Mouse (Mus musculus) mesoderm, embryonic 11.5 days (tissue): ENCODE results near the gene Zfhx3.

ENCODE experiments used
- DNase-seq: peaks from one replicate; pipeline ENCODE4 v3.0.0-alpha.2; 2012; ENCODE audit warnings: low read depth, low spot score

The Zfhx3 gene

DNA sequence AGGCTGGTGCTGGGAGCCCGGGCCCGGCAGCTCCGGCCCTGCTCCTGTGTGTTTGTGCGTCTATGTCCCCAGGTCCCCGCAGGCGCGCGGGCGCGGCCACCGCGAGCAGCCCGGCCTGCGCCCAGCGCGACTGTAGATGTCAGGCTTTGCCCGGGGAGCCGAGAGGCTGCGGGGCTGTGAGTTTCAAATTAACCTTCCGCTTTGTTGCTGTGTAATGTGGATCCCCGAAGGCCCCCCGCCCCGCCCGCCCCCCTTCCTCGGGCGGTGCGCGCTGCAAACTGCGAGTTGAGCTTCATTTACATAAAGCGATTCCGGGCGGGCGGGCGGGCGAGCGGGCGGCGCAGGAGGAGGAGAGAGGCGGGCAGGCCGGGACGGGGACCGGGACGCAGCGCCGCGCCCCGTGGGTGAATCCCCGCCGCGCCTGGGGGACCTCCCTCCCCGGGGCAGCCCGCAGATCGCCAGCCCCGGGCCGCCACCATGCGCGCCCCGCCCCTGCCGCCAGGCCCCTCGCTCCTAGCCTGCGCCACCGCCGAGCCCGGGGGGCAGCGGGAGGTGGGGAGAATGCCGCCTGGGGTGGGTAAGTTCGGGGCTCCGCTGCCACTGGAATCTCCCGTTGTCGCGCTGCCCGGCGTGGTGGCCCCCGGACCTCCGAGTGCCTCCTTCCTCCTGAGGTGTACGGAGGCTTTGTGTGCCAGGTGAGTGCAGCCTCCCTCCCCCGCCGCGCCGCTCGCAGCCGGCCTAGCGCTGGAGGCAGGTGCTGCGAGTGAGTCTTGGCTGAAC is 772.4 kb downstream of the Zfhx3 start:
- DNase-seq: peak; percentile 80

DNA sequence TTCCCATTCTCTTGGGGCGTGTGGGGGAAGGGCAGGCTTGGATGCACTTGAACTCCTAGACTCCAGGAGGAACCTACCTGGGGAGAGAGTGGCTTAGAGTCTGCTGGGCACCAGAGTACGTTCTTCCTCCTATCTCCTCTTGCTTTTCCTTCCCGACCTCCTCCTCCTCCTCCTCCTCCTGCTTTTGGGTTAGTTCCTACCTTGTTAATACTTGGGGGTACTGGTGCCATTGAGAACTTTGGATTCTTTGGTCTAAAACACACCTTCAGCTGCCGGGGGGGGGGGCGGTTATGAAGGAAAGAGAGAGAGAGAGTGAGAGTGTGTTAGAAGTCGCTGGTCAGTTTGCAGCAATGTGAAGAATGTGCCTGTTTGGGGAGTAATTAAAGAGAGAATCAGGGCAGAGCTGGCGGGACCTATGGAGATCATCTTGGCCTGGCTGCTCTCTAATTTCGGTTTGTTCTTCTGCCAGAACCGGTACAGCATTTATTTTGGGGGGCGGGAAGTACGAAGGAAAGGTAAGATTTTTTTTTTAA is 773.0 kb downstream of the Zfhx3 start:
- no peak for DNase-seq

DNA sequence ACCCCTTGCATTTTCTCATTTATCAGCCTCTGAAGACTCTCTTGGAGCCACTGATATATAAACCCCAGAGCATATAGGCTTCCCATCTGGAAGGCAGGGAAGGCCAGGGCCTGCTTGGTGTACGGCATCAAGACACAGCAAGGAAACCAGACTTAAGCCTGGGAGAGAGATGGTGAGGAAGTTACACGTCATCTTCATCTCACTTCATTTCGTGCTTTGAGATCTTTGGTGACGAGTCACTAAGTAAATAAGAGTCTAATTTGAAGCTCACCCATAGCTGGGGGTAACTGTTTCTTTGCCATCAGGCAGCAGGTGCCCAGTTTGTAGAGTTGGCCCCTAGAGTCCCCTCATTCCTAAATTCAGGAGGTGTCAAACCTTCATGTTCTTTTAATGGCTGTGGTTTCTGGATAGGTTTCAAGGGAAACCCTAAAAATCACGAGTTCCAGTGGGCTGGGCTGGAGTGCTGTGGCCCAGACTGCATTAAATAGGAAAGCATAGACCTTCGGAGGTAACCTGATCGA is 773.9 kb downstream of the Zfhx3 start:
- no peak for DNase-seq

DNA sequence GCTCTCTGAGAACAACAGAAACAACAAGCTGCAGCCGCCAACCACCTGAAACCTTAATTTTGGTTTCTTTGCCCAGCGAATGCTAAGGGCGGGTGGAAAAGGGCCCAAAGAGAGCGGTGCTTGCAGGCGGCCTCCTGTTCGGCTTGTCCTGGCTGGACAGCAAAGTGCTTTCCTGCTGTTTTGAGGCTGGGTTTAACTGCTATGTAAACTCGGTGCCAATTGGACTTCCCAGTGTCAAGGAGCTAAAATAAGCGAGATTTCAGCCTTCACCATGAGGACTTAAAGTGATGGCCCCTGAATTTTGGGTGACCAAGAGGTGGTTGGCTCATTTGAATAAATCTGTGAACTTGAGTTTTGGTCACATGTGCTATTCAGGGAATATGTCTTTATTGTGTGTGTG is 775.1 kb downstream of the Zfhx3 start:
- no peak for DNase-seq

DNA sequence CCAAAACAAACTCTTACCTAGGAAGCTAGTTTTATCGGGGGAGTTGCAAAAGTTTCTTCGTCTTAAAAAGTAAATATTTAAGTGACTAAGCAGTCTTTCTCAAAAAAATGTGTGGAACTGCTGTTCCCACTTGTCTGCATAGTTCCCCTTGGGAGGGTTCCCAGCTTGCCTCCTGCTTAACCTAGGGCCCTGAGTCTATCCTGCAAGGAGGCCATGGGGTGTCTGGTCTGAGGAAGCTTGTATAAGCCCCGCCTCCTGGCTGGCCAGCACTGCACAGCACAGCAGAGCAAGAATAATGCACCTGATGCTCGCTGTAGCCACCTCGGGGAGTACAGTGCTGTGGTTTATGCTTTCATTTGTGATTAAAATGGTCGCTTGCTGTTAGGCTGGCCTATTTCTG is 775.6 kb downstream of the Zfhx3 start:
- no peak for DNase-seq

DNA sequence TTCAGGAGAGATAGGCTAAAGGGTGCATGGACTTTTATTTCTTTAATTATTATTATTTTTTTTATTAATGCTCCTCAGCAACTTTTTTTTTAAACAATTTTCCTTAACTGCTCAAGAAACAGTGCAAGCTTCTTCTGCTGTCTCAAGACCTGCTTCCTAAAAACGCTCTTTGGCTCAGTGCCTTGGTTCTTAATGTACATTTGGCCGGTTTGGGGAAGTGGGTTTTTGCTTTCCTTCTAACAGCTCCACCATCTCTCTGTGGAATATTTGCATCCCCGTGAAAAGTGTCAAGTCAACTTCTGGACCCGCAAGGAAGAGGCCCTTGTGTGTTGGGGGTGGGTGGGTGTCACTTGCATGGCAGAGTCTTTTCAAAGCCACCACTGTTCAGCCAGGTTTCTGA is 778.4 kb downstream of the Zfhx3 start:
- no peak for DNase-seq

DNA sequence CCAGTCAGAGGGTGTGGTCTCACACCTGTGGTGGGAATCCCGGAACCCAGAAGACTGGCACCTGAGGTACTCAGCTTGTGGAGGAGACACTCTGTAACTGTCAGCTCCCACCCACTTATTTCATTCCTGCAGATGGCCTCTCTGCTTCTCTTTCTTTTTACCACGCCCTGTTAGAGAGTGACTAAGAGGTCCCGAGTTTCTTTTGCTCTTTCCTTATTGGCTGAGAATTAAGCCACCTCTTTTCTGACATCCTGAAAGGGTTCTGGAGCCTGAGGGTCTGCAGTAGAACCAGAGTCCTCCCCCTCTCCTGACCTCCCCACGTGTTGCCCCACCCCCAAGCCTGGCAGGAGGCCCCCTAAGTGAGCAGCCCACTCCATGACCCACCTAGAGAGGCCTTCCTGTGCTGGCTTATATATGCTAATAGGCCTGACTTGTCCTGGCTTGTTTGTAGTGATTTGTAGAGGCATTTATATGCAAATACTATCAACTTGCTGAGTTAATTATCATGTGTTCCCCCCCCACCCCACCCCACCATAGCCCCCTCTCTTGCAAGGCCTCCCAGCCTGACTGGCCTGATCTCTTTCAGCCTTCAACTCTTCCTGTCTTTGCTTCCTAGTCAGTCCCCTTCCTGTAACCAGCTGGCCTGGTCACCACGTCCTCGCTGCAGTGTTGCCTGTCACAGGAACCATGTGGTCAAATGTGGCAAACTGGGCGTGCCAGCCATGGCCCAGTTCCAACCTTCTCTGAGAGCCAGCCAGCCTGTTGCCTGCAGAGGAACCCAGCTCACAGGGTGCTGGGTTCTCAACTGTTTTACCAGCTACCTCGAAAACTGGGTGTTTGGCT is 780.4 kb downstream of the Zfhx3 start:
- DNase-seq: no peak

DNA sequence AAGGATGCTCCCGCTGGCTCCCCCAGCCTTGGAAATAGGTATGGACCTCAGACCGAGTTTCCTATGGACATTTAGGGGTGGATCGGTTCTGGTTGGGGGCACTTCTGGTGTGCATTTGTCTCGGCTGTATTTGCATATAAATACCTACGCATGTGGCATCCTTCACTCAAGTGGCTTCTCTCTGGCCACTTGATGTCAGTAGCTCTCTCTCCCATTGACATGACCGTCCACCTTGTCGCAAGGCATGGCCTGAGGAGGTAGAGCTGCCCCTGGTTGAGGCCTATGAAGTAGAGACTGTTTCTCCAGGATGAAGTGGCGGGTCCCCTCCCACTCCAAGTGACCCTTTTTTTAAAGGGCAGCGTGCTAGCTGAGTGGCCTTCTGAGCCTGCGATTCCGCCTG is 781.2 kb downstream of the Zfhx3 start:
- DNase-seq: no peak

DNA sequence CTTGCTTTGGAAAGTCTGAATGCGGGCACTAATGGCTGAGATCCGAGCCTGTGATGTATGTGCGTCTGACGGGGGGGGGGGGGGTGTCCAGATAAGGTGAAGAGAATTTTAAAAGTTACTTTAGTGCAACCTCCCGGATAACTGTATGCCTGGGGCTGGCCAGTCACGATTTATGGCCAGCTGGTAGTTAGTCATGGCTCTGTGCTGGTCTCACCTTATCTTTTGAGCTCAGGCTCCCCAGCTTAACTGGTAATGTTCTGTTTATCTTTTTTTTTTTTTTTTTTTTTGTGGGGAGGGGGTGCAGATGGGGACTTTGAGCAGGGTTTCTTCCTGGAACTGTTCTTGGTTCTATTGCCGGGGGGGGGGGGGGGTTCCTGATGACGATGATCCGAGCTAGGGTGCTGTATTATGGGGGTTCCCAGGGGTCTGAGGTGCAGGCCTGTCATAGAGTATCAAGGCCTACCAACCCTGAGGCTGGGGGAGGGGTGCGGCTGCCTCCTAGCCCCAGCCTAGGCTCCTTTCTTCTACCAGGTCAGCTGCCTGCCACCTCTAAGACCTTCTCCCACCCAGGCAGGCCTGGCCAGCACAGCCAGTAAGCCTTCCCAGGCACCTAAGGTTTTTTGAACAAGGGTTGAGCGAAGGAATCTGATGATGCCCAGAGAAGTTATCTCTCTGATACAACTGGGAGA is 782.5 kb downstream of the Zfhx3 start:
- no peak for DNase-seq

DNA sequence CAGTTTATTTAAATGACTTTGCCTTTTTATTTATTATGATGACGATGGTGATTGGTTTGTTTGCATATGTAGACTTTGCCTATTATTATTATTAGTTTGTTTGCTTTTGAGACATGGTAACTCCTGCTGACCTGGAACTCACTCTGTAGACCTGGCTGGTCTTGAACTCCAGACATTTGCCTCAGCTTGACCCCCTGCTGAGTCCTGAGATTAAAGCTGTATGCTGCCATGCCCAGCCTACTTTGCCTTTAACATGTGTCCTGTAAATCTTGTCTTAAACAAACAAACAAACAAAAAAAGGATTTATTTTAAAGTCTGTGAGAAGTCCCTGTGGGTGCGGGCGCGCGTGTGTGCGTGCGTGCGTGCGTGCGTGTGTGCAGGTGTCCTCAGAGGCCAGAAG is 783.2 kb downstream of the Zfhx3 start:
- DNase-seq: no peak

DNA sequence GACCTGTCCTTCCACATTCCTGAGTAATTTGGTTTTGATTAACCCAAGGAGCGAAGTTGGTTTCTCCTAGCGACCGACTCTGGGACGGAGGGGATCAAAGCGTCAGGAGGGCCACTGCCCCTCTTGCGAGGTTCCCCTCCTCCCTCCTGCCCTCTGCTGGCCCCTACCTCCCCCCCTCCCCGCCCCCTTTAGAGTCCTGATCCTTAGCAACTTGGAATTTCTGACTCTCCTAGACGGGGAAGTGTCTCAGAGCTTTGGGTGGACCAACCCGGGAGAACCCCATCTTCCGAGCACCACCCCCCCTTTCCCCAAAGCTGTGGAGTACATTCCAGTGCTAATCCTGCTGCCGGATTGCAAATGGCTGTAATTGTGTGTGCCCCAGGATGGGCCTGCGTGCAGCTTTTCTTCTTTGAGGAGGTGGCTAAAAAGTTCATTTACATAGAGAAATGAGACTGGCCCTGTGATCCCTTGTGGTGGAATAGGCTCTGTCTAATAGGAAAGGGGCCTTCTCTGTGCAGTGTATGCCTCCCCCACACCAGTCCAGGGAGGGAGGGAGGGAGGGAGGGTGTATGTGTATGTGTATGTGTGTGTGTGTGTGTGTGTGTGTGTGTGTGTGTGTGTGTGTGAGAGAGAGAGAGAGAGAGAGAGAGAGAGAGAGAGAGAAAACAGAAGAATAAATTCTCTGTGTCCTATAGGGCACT is 784.2 kb downstream of the Zfhx3 start:
- DNase-seq: no peak

DNA sequence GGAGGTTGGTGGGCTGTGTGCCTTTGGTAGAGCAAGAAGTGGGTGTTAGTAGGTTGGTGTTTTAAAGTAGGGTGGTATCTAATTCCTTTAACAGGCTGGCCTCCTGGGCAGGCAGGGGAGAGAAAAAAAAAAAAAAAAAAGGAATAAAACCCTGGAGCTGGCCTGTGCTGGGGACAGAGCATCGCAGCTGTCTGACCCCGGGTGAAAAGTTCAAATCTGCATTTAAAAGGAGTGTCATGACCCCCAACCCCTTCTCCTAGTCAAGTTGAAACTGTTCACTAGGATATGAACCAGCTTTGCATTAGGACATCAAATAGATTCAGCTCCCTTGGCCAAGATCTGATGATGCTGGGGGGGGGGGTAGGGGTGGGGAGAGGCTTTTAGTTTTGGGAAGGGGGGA is 786.7 kb downstream of the Zfhx3 start:
- no peak for DNase-seq

DNA sequence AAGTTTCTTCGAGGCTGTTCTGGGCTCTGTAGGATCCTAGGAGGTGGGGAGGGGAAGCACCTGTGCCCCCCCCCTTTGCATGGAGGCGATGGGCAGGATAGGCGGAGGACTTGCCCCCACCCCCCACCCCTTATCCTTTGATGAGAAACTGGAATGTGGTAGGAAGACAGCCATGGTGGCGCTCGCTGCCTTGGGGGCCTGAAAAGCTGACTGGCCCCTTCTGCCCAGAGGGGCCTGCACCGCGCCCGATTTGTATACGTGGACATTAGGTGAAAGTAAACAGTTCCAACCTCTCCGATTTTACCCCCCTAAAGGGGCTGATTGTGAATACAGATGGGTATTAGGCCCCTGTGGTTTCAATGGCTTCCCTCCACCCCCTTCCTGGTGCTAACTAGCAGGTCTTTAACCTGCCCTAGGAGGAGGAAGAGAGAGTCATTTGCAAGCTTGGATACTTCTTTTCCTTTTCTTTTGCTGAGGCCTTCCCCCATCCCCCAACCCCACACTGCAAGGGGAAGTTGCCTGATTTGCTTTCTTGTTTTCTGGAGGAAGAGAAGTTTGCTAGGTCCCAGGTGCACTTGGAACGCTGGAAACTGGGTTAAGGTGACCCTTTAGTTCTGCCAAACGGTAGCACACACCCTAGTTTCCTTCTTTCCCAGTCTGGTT is 787.4 kb downstream of the Zfhx3 start:
- DNase-seq: no peak

DNA sequence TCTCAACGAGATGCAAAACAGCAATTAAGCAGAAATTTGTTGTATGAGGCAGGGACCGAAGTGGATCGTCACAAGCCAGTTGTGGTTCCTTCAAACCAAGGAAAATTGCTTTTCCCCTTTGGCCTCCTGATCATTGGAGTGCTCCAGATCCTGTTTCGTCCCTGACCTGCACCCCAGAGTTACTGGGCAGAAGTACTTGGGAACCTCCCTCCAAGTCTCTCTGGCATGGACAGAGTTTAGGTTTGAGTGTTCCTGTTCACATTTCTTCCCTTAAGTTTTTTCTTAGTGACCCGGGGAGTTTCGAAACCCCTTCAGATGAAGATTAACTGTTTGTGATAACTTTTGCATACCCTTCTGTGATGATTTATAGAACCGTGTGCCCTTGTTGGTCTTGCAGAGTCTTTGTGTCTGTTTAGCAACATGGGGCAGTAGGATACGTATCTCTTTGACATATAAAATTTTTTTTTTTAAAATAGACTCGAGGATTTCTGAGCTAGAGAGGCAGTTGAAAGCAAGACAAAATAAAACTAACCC is 788.5 kb downstream of the Zfhx3 start:
- DNase-seq: no peak

DNA sequence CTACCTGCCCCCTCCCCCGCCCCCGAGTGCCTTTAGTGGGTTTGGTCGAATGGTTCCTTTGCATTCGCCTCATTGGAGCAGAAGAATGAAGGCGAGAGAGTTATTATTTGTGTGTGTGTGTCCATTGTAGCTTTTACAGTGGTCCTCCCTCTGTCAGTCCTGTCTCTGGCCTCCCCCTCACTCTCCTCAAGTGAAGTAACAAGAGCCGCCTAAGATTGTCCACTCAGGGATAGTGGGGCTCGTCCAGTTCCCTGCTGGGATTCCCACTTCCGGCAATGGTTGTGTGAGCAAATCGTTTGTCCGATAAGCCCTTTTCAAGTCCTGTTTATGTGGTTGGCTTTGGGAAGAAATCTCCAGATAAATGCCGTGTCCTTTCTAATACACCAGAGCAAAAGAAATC is 790.1 kb downstream of the Zfhx3 start:
- DNase-seq: no peak

DNA sequence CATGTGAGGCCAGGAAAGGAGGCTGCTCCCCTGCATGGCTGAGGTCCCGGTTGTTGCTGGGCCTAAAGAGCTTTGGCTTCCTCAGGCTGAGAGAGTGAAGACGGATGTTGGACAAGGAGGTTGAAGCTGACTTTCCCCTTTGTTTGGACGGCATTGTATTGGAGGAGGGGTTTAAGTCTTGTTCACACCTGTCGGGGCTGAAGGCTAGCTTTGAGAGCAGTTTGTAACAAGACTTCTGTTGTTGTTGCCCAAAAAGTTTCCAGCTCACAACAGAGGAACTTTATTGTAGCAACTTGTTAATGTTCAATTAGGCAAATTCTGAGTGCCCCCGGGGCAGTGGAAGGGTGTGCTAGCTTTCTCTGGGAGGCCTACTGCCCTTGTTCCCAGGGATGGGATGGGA is 790.9 kb downstream of the Zfhx3 start:
- DNase-seq: no peak

DNA sequence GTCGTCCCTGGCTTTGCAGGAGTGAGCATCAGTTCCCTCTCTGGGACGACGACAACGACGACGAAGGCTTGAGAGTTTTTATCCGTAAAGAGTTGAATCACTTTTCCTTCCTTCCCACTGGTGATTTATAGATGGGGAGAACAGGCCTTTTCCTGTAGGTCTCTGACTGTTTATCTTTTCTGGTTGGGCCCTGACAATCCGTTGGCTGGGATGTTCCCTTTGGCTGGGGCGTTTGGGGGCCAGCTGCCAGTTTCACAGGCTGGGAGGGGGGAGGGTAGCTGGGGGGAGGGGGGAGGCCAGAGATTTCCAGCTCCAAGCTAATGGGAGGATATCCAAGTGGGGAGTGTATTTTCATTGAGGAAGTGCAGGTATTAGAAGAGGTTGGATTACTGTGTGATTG is 794.0 kb downstream of the Zfhx3 start:
- DNase-seq: no peak

DNA sequence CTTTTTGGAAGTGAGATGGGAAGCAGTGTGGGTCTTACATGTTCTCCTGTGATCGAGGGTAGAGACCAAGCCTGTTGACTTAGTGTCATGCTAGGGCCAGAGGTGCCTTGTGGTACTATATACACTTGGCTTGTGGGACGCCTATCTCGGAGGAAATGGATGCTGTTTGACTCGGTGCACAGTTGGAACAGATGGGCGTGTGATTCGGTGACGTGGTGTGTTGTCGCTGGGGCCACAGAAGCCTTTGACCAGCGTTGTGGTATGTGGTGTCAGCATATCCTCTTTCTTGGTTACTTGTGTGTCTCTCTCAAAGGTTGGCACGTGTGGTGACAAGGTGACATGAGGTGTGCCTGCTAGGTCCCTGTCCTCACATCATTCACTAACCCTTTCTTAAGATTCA is 795.7 kb downstream of the Zfhx3 start:
- DNase-seq: no peak

DNA sequence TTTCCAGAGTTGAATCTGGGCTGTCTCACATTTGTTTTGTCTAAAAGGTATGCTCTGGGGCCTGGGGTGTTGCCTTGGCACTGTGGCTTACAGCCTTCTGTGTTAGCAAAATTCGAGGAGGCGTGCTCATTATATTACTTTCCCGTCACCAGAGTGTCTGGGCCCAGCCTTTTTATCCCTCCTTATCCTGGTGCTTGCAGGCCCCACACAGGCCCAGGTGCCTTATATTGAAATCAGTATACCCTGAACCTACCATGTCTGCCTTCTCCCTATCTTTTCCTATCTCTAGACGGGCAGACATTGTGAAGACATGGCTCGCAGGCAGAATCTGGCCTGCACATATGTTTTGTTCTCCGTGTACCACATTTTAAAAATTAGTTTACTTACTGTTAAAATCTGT is 797.1 kb downstream of the Zfhx3 start:
- no peak for DNase-seq

DNA sequence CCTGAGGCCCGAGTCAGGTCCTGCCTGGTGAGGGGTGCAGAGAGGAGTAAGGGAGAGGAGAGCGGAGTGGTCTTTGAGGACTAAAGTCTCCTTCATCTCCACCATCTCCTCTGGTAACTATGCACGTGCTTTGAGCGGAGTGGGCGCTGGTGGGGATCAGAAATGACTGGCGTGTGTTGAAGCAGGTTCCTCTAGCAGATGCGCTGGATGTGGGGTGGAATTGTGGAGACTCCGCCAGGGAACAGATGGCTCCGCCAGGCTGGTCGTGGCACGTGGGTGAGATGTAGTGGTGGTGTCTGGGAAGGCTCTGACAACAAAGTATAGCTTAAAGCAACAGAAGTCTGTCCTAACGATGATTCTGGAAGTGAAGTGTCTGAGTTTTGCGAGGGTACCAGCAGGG is 798.0 kb downstream of the Zfhx3 start:
- DNase-seq: no peak

DNA sequence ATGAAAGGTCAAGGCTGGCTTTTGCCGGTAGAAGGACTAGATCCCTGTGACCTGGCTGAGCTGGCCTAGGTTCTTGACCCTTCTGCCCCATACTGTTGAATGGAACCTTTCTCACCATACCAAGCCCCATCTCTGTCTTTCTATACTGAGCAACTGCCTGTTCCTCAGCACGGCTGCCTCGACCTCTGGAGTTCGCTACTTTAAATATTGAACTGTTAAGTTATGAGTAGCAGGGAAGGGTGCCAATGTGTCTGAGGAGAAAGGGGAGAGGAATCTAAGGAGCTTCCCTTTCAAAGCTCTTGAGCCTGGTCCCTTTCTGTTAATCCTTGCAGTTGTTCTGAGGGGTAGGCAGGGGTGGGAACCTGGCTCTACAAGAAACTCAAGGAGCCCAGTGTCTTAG is 799.2 kb downstream of the Zfhx3 start:
- no peak for DNase-seq
